Mouse (Mus musculus): ENCODE results near the gene Zfp13. TPM values are rescaled to one million over a fixed set of nuclear protein-coding genes. Genes with fewer than 3 reads are reported as not detected.

Gene Zfp13
- total RNA-seq, 1 experiment = 19.9 TPM

DNA sequence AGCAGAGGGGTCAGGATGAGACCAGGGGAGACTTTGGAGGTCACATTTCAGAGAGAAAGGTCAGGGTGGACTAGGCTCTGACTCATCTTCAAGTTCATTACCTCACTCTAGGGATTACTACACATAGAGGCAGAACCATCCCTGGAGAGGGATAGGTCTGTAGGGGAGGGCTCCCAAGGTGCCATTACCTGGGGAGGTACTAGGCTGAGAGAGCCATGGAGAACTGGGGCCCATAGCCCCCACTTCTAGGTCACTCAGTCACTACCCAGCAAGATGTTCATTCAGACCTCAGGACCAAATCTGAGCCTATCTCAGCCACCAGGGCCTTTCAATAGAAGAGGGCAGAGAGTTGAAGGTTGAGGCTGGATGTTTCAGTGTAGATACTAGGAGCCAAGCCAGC is 45.0 kb downstream of the Zfp13 start:
- Histone ChIP-seq H3K4me3 (ENCODE audit: insufficient read depth in 1 of 2, low read depth in 1 of 2, low read length in 2 of 2, poor library complexity in 1 of 2, severe bottlenecking in 1 of 2) (no peak overlapping the region), H3K4me1 (ENCODE audit: control insufficient read depth in 2 of 2, insufficient read depth in 2 of 2, low read length in 2 of 2, poor library complexity in 1 of 2) (peaks cover 2 to 10% of the 10 kb centered on the region in 2 experiments; a peak in 3 of 4 replicates), H3K9me3 (ENCODE audit: control insufficient read depth, insufficient read depth, low read depth, low read length) (no peaks in the 10 kb centered on the region), H3K9ac (ENCODE audit: insufficient read depth, low read depth, low read length, poor library complexity, severe bottlenecking) (no peak overlapping the region), H3K27ac (ENCODE audit: insufficient read depth, low read depth, low read length, poor library complexity, severe bottlenecking) (no peak overlapping the region), H3K36me3 (ENCODE audit: control insufficient read depth, insufficient read depth, low read length, poor library complexity, severe bottlenecking) (peaks cover 9% of the 10 kb centered on the region; the same call in 1 of the 2 replicates)
- TF ChIP-seq MAFK (IDR thresholded peaks at IDR 0.05; ENCODE audit: insufficient read depth, low read depth, low read length) = no peak
- no peak for TF ChIP-seq HCFC1 (IDR thresholded peaks at IDR 0.05; ENCODE audit: borderline replicate concordance, insufficient read depth, low read length)
- TF ChIP-seq ZC3H11A (IDR thresholded peaks at IDR 0.05; ENCODE audit: borderline replicate concordance, low read depth, low read length) = no peak
- in situ Hi-C loops (cut with MboI; ENCODE audit: low sequenced_read_pairs in 2 of 2, unreplicated experiment in 2 of 2) = no loop called here
- no peak for DNase-seq (ENCODE audit: low read depth, low spot score)

DNA sequence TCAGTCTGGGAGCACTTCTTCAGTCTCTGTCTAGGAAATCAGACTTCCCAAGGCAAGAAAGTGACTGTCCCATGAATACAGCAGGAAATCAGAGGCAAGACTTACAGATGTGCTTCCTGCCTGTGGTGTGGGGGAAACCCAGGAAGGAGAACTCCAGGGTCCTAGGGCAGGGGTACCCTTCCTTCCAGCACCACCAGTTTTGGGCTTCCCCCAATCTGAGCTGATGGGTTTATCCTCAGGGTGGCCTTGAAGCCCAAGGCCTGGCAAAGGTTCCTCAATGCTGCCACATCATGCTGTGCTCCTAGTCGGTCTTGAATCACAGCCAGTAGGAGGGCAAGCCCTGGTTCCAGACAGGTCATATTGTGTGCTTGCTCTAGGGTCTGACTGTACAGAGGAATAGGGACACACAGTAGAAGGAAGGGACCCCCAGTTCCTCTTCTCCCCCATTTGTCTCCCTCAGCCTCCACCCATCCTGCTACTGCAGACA is 45.6 kb downstream of the Zfp13 start:
- TF ChIP-seq ZC3H11A (IDR thresholded peaks at IDR 0.05; ENCODE audit: borderline replicate concordance, low read depth, low read length) (no peak), MAFK (IDR thresholded peaks at IDR 0.05; ENCODE audit: insufficient read depth, low read depth, low read length) (no peak), HCFC1 (IDR thresholded peaks at IDR 0.05; ENCODE audit: borderline replicate concordance, insufficient read depth, low read length) (no peak), ZNF384 (IDR thresholded peaks at IDR 0.05; ENCODE audit: low read depth, low read length) (no peak), CHD2 (IDR thresholded peaks at IDR 0.05; ENCODE audit: low read depth, low read length) (no peak)
- Histone ChIP-seq H3K27ac (ENCODE audit: insufficient read depth, low read depth, low read length, poor library complexity, severe bottlenecking) (no peak overlapping the region), H3K4me1 (ENCODE audit: control insufficient read depth in 2 of 2, insufficient read depth in 2 of 2, low read length in 2 of 2, poor library complexity in 1 of 2) (peaks cover 2 to 10% of the 10 kb centered on the region in 2 experiments; a peak in 3 of 4 replicates), H3K9ac (ENCODE audit: insufficient read depth, low read depth, low read length, poor library complexity, severe bottlenecking) (no peak overlapping the region), H3K4me3 (ENCODE audit: insufficient read depth in 1 of 2, low read depth in 1 of 2, low read length in 2 of 2, poor library complexity in 1 of 2, severe bottlenecking in 1 of 2) (no peak overlapping the region), H3K9me3 (ENCODE audit: control insufficient read depth, insufficient read depth, low read depth, low read length) (no peaks in the 10 kb centered on the region), H3K36me3 (ENCODE audit: control insufficient read depth, insufficient read depth, low read length, poor library complexity, severe bottlenecking) (0 out of 2 replicates have a peak, but pooled peaks cover 9% of the 10 kb centered on the region)
- in situ Hi-C loops (cut with MboI; ENCODE audit: low sequenced_read_pairs in 2 of 2, unreplicated experiment in 2 of 2) = no loop called here
- DNase-seq (ENCODE audit: low read depth, low spot score) = no peak

DNA sequence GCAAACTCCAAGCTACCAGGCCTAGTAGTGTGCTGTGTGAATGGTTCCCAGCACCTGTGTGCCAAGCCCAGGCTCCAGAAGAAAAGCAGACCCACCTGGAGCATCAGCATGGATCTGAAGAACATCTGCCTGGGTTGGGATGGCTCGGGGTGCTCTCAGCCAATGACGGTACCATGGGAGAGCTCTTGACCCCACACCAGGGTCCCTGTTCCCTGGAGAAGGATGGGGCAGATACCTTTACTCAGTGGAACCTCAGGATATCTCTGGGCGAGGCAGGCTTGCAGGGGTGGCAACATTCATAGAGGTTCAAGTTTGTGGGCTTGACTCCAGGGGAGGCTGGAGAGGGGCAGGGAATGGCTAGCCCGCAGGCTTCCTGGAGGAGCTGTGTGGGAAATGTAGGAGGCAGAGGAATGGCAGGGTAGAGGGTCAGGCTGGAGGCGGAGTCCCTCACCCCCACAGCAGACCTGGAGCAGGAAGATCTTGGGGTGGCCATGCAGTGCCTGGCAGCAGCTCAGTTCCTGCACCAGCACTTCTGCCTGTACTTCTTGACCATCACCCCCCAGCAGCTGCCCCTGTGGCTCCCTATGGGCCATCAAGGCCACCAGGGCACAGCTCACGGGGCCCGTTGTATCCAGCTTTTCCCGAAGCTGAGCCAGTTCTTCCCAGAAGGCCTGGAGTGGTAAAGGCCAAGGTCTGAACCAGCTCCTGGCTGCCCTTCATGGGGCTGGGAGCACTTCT is 46.2 kb downstream of the Zfp13 start:
- Histone ChIP-seq H3K4me1 (ENCODE audit: control insufficient read depth in 2 of 2, insufficient read depth in 2 of 2, low read length in 2 of 2, poor library complexity in 1 of 2) (peaks cover under 1 to 10% of the 10 kb centered on the region in 2 experiments; a peak in 3 of 4 replicates), H3K27ac (ENCODE audit: insufficient read depth, low read depth, low read length, poor library complexity, severe bottlenecking) (no peak overlapping the region), H3K4me3 (ENCODE audit: insufficient read depth in 1 of 2, low read depth in 1 of 2, low read length in 2 of 2, poor library complexity in 1 of 2, severe bottlenecking in 1 of 2) (no peak overlapping the region), H3K9me3 (ENCODE audit: control insufficient read depth, insufficient read depth, low read depth, low read length) (no peaks in the 10 kb centered on the region), H3K36me3 (ENCODE audit: control insufficient read depth, insufficient read depth, low read length, poor library complexity, severe bottlenecking) (0 out of 2 replicates have a peak, but pooled peaks cover 9% of the 10 kb centered on the region), H3K9ac (ENCODE audit: insufficient read depth, low read depth, low read length, poor library complexity, severe bottlenecking) (no peak overlapping the region)
- TF ChIP-seq ZC3H11A (IDR thresholded peaks at IDR 0.05; ENCODE audit: borderline replicate concordance, low read depth, low read length) (no peak), MAFK (IDR thresholded peaks at IDR 0.05; ENCODE audit: insufficient read depth, low read depth, low read length) (no peak), ZNF384 (IDR thresholded peaks at IDR 0.05; ENCODE audit: low read depth, low read length) (no peak), HCFC1 (IDR thresholded peaks at IDR 0.05; ENCODE audit: borderline replicate concordance, insufficient read depth, low read length) (no peak), CHD2 (IDR thresholded peaks at IDR 0.05; ENCODE audit: low read depth, low read length) (no peak)
- in situ Hi-C loops (cut with MboI; ENCODE audit: low sequenced_read_pairs in 2 of 2, unreplicated experiment in 2 of 2) = no loop called here
- no peak for DNase-seq (ENCODE audit: low read depth, low spot score)

DNA sequence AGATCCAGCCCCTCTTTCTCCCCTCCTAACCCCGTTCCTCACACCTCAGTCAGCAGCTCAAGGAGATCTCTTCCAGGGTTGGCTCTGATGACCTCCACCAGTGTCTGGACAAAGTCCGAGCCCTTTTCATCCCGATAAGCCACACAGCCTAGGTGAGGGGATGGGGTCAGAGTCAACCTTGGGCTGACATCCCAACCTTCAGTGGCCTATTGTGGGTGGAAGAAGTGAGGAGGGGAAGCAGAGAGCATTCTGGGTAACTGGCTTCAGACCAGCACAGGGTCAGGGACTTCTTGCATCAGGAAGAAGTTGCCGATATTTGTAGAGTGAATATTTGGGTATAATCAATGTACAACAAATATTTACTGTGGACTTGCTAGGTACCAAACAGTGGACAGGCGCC is 47.3 kb downstream of the Zfp13 start:
- Histone ChIP-seq H3K27ac (ENCODE audit: insufficient read depth, low read depth, low read length, poor library complexity, severe bottlenecking) (no peak overlapping the region), H3K36me3 (ENCODE audit: control insufficient read depth, insufficient read depth, low read length, poor library complexity, severe bottlenecking) (0 out of 2 replicates have a peak, but pooled peaks cover 2% of the 10 kb centered on the region), H3K4me3 (ENCODE audit: insufficient read depth in 1 of 2, low read depth in 1 of 2, low read length in 2 of 2, poor library complexity in 1 of 2, severe bottlenecking in 1 of 2) (no peak overlapping the region), H3K9me3 (ENCODE audit: control insufficient read depth, insufficient read depth, low read depth, low read length) (no peaks in the 10 kb centered on the region), H3K4me1 (ENCODE audit: control insufficient read depth in 2 of 2, insufficient read depth in 2 of 2, low read length in 2 of 2, poor library complexity in 1 of 2) (peaks cover 0 to 10% of the 10 kb centered on the region in 2 experiments; a peak in 3 of 4 replicates), H3K9ac (ENCODE audit: insufficient read depth, low read depth, low read length, poor library complexity, severe bottlenecking) (no peak overlapping the region)
- DNase-seq (ENCODE audit: low read depth, low spot score) = no peak
- TF ChIP-seq CHD2 (IDR thresholded peaks at IDR 0.05; ENCODE audit: low read depth, low read length) (no peak), MAFK (IDR thresholded peaks at IDR 0.05; ENCODE audit: insufficient read depth, low read depth, low read length) (no peak), ZC3H11A (IDR thresholded peaks at IDR 0.05; ENCODE audit: borderline replicate concordance, low read depth, low read length) (no peak)
- in situ Hi-C loops (cut with MboI; ENCODE audit: low sequenced_read_pairs in 2 of 2, unreplicated experiment in 2 of 2) = no loop called here
